Mouse (Mus musculus): ENCODE results near the gene Ostm1. TPM values are rescaled to one million over a fixed set of nuclear protein-coding genes. Genes with fewer than 3 reads are reported as not detected.
A peak's percentile ranks its signal among the peaks of the same experiment; 100 is the strongest.

The Ostm1 gene
- polyA plus RNA-seq, 1 experiment from 2014 or later: 19.2 TPM

DNA sequence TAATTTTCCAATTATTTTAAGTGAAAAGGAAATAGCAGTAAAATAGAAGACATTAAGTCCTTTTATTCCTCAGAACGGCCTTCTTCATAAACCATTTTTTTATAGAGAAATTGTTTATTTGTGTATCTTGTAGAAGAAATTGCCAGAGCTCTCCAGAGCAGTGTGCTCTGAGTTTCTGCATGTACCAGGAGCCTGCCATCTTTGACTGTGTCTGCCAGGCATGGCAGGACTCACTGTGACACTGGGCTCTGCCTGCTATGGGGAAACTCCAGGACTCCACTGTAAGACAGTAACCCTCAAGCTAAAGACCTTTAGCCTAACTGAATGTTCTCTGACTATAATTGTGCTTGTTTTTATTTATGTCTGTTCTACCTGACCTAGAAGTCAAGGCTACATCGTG lies 107.4 kb downstream of the Ostm1 start:
- H3K4me2 ChIP-seq: no peak overlapping the region
- no peak overlapping the region for H3K9ac ChIP-seq
- no peaks in the 10 kb centered on the region for H3K36me3 ChIP-seq
- ATAC-seq (ENCODE audit: extremely low read depth, insufficient number of reproducible peaks, low FRiP score, low TSS enrichment): no peak
- H3K9me3 ChIP-seq: no peaks in the 10 kb centered on the region
- no peaks in the 10 kb centered on the region for H3K27me3 ChIP-seq (replicated peaks)
- WGBS: 85% methylated on average over 2 of the region's 2 CpGs
- H3K4me1 ChIP-seq: no peaks in the 10 kb centered on the region
- no peak overlapping the region for H3K27ac ChIP-seq (replicated peaks)
- no peak overlapping the region for H3K4me3 ChIP-seq

GRCm38 (mm10) chr10:42692095-42692494 lies 108.5 kb downstream of the Ostm1 start:
- H3K27me3 ChIP-seq (replicated peaks): no peaks in the 10 kb centered on the region
- ATAC-seq (ENCODE audit: extremely low read depth, insufficient number of reproducible peaks, low FRiP score, low TSS enrichment): no peak
- H3K4me3 ChIP-seq: no peak overlapping the region
- H3K9me3 ChIP-seq: no peaks in the 10 kb centered on the region
- WGBS: 78% methylated on average over 2 of the region's 2 CpGs
- H3K9ac ChIP-seq: no peak overlapping the region
- H3K36me3 ChIP-seq: no peaks in the 10 kb centered on the region
- H3K27ac ChIP-seq (replicated peaks): no peak overlapping the region
- no peak overlapping the region for H3K4me2 ChIP-seq
- no peaks in the 10 kb centered on the region for H3K4me1 ChIP-seq

DNA sequence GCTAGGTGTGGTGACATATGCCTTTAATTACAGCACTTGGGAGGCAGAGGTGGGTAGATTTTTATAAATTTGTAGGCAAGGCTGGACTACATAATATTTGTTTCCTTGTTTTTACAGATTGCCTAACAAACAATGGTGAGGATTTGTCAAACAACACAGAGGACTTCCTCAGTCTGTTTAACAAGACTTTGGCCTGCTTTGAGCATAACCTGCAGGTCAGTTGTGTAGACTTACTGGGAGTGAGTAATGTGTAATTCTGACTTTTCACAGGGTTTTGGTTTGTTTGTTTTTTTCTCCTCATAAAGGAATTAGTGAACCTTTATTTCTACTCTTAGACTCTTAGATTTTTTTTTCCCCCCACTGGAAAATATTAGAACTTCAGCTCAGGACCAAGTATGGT lies 109.2 kb downstream of the Ostm1 start:
- Histone ChIP-seq H3K9ac (no peak overlapping the region), H3K4me2 (no peak overlapping the region), H3K36me3 (no peaks in the 10 kb centered on the region), H3K27me3 (replicated peaks) (no peaks in the 10 kb centered on the region), H3K9me3 (no peaks in the 10 kb centered on the region), H3K4me3 (no peak overlapping the region), H3K27ac (replicated peaks) (no peak overlapping the region), H3K4me1 (no peaks in the 10 kb centered on the region)
- ATAC-seq (ENCODE audit: extremely low read depth, insufficient number of reproducible peaks, low FRiP score, low TSS enrichment): no peak

- Histone ChIP-seq H3K27ac (replicated peaks) (no peak overlapping the region), H3K27me3 (replicated peaks) (no peaks in the 10 kb centered on the region), H3K4me1 (no peaks in the 10 kb centered on the region), H3K9me3 (no peaks in the 10 kb centered on the region), H3K36me3 (peaks cover 5% of the 10 kb centered on the region; the same call in 1 of the 2 replicates), H3K4me2 (no peak overlapping the region), H3K9ac (no peak overlapping the region), H3K4me3 (no peak overlapping the region)
- no peak for ATAC-seq (ENCODE audit: extremely low read depth, insufficient number of reproducible peaks, low FRiP score, low TSS enrichment)
- 61% methylated on average over 2 of the region's 2 CpGs for WGBS
These were observed 109.9 kb downstream of the Ostm1 start for GRCm38 (mm10) chr10:42693482-42693881.

DNA sequence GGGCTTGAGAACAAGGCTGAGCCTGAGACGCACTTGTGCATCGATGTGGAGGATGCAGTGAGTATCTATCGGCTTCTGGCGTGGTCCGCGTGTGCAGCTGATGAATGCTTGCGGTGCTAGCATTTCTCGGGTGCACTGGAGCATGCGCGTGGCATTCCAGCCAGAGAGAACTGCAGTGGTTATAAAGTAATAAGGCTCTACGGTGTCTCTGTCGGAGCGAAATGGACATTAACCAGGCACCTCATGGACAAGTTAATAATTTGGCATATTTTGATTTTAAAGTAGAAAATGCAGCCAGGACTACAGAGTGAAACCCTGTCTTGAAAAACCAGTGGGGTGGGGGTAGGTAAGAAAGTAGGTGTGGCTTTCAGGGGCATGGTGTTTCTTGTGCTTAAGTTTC lies 112.7 kb downstream of the Ostm1 start:
- no peaks in the 10 kb centered on the region for H3K4me1 ChIP-seq
- H3K27me3 ChIP-seq (replicated peaks): no peaks in the 10 kb centered on the region
- H3K4me2 ChIP-seq: no peak overlapping the region
- no peak overlapping the region for H3K27ac ChIP-seq (replicated peaks)
- ATAC-seq (ENCODE audit: extremely low read depth, insufficient number of reproducible peaks, low FRiP score, low TSS enrichment): no peak
- WGBS: 90% methylated on average over 13 of the region's 13 CpGs
- no peaks in the 10 kb centered on the region for H3K9me3 ChIP-seq
- no peak overlapping the region for H3K4me3 ChIP-seq
- peaks cover 12% of the 10 kb centered on the region for H3K36me3 ChIP-seq
- no peak overlapping the region for H3K9ac ChIP-seq

DNA sequence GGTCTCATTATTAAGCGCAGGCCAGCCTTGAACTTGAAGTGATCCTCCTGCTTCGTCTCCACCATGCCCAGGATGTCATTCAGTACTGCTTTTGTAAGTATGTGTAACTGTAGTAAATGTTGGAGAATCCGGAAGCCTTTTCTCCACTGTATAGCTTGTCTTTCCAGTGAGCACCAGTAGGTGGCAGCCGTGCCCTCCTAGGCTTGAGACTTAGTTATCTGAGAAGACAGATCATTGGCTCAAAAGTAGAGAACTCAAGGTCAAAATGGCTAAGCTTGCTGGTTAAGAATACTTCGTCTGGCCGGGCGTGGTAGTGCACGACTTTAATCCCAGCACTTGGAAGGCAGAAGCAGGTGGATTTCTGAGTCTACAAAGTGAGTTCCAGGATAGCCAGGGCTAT lies 113.4 kb downstream of the Ostm1 start:
- WGBS: 30% methylated on average over 8 of the region's 8 CpGs
- no peak for ATAC-seq (ENCODE audit: extremely low read depth, insufficient number of reproducible peaks, low FRiP score, low TSS enrichment)
- no peaks in the 10 kb centered on the region for H3K27me3 ChIP-seq (replicated peaks)

DNA sequence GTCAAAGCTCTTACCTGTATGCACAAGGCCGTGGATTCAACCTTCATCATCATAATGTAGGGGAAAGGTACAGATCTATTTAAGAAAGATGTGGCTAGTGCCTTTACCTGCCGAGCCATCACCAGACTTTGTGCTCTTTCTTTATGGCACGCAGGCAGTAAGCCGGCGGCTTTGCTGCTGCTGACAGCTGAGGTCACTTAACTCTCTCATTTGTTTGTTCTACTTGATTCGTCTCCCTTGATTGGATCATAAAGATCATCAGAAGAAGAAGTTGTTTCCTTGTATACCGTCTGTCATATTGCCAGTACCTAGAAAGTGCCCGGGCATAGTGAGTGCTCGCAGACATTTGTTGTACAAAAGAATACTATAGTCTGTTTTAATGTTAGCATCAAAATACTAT lies 114.8 kb downstream of the Ostm1 start:
- 87% methylated on average over 9 of the region's 9 CpGs for WGBS

More for the DNA sequence above, 113.4 kb downstream of the Ostm1 start:
- no peak overlapping the region for H3K9ac ChIP-seq
- no peaks in the 10 kb centered on the region for H3K4me1 ChIP-seq
- no peak overlapping the region for H3K27ac ChIP-seq (replicated peaks)
- H3K9me3 ChIP-seq: no peaks in the 10 kb centered on the region
- no peak overlapping the region for H3K4me3 ChIP-seq
- no peak overlapping the region for H3K4me2 ChIP-seq
- H3K36me3 ChIP-seq: peaks cover 15% of the 10 kb centered on the region

DNA sequence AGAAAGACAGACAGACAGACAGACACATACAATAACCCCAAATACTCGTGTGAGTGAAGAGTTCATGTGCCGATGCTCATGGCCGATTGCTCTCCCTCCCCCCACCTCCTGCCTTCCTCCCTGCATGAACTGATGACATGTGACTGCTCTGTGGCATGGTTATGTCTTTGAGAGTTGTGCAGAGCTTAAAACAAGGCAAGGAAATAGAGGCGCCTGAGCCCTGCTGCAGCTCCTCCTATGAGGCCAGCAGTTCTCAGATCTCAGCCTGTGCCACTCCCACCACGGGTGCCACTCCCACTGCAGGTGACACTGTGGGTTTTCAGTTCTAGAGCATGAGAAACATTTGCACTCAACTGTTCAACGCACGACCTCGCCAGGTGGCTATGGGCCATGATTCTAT lies 115.4 kb downstream of the Ostm1 start:
- Histone ChIP-seq H3K4me2 (no peak overlapping the region), H3K36me3 (peaks cover 28% of the 10 kb centered on the region)

More for the DNA sequence above, 114.8 kb downstream of the Ostm1 start:
- no peaks in the 10 kb centered on the region for H3K27me3 ChIP-seq (replicated peaks)
- peaks cover 22% of the 10 kb centered on the region for H3K36me3 ChIP-seq
- no peak overlapping the region for H3K4me2 ChIP-seq
- no peak overlapping the region for H3K27ac ChIP-seq (replicated peaks)
- H3K4me3 ChIP-seq: no peak overlapping the region
- no peak for ATAC-seq (ENCODE audit: extremely low read depth, insufficient number of reproducible peaks, low FRiP score, low TSS enrichment)
- H3K9me3 ChIP-seq: no peaks in the 10 kb centered on the region
- no peak overlapping the region for H3K9ac ChIP-seq
- no peaks in the 10 kb centered on the region for H3K4me1 ChIP-seq

GRCm38 (mm10) chr10:42702111-42702510 lies 118.5 kb downstream of the Ostm1 start:
- Histone ChIP-seq H3K9ac (no peak overlapping the region), H3K4me2 (no peak overlapping the region), H3K27ac (replicated peaks) (no peak overlapping the region), H3K27me3 (replicated peaks) (no peaks in the 10 kb centered on the region), H3K4me3 (no peak overlapping the region), H3K4me1 (no peaks in the 10 kb centered on the region), H3K9me3 (no peaks in the 10 kb centered on the region), H3K36me3 (peaks cover 36% of the 10 kb centered on the region)
- no peak for ATAC-seq (ENCODE audit: extremely low read depth, insufficient number of reproducible peaks, low FRiP score, low TSS enrichment)
- 93% methylated on average over 2 of the region's 2 CpGs for WGBS

More for the DNA sequence above, 115.4 kb downstream of the Ostm1 start:
- H3K27ac ChIP-seq (replicated peaks): no peak overlapping the region
- H3K9ac ChIP-seq: no peak overlapping the region
- no peaks in the 10 kb centered on the region for H3K4me1 ChIP-seq
- no peak for ATAC-seq (ENCODE audit: extremely low read depth, insufficient number of reproducible peaks, low FRiP score, low TSS enrichment)
- no peaks in the 10 kb centered on the region for H3K9me3 ChIP-seq
- WGBS: 85% methylated on average over 8 of the region's 8 CpGs
- H3K27me3 ChIP-seq (replicated peaks): no peaks in the 10 kb centered on the region
- H3K4me3 ChIP-seq: no peak overlapping the region

DNA sequence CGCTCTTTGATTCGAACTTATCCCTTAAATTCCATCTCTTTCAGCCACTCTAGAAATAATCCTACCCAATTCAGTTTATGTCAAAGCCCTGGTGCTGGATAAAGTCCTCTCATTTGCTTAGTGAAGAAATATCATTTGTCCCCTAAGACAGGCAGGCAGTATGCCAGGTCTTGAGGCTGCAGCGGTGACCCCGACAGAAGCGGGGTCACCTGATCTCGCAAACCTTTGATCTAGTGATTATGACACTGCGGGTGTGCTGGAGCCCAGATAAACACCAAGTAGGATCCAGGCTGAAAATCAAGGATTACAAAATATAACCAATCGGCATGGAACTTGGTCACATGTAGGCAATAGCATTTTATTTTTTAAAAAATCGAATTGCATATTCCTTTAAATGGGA lies 131.1 kb downstream of the Ostm1 start:
- Histone ChIP-seq H3K27me3 (replicated peaks) (peaks cover 42% of the 10 kb centered on the region), H3K9me3 (no peaks in the 10 kb centered on the region), H3K4me3 (peak overlapping the region; percentile 39; the same call in 1 of the 2 replicates), H3K27ac (replicated peaks) (no peak overlapping the region), H3K4me1 (peaks cover 16% of the 10 kb centered on the region), H3K4me2 (peak overlapping the region; percentile 66), H3K36me3 (no peaks in the 10 kb centered on the region), H3K9ac (no peak overlapping the region; the same call in 1 of the 2 replicates)
- no peak for ATAC-seq (ENCODE audit: extremely low read depth, insufficient number of reproducible peaks, low FRiP score, low TSS enrichment)
- WGBS: 13% methylated on average over 9 of the region's 9 CpGs

GRCm38 (mm10) chr10:42715366-42716035 lies 131.9 kb downstream of the Ostm1 start:
- Histone ChIP-seq H3K9ac (peak overlapping the region; percentile 68), H3K4me2 (peak overlapping the region; percentile 66), H3K4me1 (peaks cover 16% of the 10 kb centered on the region), H3K36me3 (no peaks in the 10 kb centered on the region), H3K9me3 (no peaks in the 10 kb centered on the region), H3K27ac (replicated peaks) (no peak overlapping the region), H3K4me3 (peak overlapping the region; percentile 39), H3K27me3 (replicated peaks) (peaks cover 42% of the 10 kb centered on the region)
- 17% methylated on average over 19 of the region's 19 CpGs for WGBS
- no peak for ATAC-seq (ENCODE audit: extremely low read depth, insufficient number of reproducible peaks, low FRiP score, low TSS enrichment)

GRCm38 (mm10) chr10:42722116-42722515 lies 138.5 kb downstream of the Ostm1 start:
- H3K4me3 ChIP-seq: no peak overlapping the region
- H3K27ac ChIP-seq (replicated peaks): no peak overlapping the region
- 74% methylated on average over 5 of the region's 5 CpGs for WGBS
- H3K36me3 ChIP-seq: no peaks in the 10 kb centered on the region
- no peak for ATAC-seq (ENCODE audit: extremely low read depth, insufficient number of reproducible peaks, low FRiP score, low TSS enrichment)
- no peak overlapping the region for H3K4me2 ChIP-seq
- H3K9ac ChIP-seq: no peak overlapping the region
- H3K27me3 ChIP-seq (replicated peaks): peaks cover 16% of the 10 kb centered on the region
- H3K4me1 ChIP-seq: no peaks in the 10 kb centered on the region
- no peaks in the 10 kb centered on the region for H3K9me3 ChIP-seq
